Mouse (Mus musculus): ENCODE measurements around the gene Smarcad1.

- no peak for TF ChIP-seq POLR2A (IDR thresholded peaks at IDR 0.05; ENCODE audit: extremely low read depth, insufficient read depth, low read length)
- no peak for TF ChIP-seq CTCF (IDR thresholded peaks at IDR 0.05; ENCODE audit: extremely low read depth, insufficient read depth, low read length)
Measured at GRCm38 (mm10) chr6:65159381-65159942, 117.1 kb downstream of the Smarcad1 start.
